Mouse (Mus musculus): Measurements from ENCODE around the gene Man1a.

The Man1a gene

GRCm38 (mm10) chr10:54076420-54076819, at the start of gene Man1a:
Gene Man1a, minus strand, starts transcription at chr10:54076609.
- peak; percentile 29 for DNase-seq

GRCm38 (mm10) chr10:54121816-54122215, 45.4 kb upstream of the Man1a start:
- DNase-seq, result no peak

- no peak for DNase-seq
Observed at GRCm38 (mm10) chr10:54120375-54120774, 44.0 kb upstream of the Man1a start.

DNA sequence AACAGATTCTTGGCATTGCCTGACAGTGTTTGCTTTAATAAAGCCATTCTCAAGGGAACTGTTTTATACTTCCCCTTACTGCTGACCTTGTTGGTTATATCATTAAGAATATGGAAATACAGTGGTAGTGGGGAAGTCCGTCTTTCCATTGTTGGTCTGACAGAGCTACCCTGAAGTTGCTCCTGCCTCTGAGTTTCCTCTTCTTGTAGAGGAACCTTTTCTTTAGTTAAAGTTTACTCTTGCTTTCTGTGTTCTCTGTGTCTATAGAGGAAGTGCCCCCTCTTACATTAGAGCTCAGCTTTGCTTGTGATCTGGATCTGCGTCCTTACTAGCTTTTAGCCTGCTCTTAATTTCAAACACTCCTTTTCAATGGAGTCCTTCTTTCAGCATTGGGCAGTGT, 42.9 kb upstream of the Man1a start:
- no peak for DNase-seq

DNA sequence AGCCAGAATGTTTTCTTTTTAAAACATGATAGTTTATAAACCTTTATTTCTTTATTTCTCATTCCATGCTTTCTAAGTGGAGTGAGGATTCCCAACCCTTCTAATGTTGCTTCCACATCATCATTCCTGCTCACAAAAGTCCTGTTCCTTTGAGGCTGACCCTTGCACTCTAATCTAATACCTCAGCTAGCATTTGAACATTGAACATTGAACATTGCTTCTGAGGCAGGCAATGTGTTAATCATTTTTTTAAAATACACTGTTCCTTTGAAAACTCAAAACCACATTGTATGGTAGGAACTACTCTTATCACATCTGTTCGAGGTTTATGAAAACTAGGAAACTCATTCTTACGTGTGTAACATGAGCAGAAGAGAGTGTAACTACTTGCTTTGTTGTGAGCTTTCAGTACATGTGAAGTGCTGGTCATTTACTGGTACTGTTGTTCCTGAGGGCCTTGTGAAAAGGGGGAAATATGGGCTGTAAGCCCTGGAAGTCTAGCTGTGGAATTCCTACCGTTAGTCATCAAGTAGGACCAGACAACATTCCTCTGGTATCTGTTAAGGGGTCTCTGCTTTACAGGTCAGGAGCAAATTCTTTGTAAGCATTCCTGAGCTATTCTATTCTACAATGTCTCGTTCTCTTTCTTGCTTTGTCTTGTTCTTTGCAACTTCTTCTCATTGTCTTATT, 42.0 kb upstream of the Man1a start:
- no peak for DNase-seq

DNA sequence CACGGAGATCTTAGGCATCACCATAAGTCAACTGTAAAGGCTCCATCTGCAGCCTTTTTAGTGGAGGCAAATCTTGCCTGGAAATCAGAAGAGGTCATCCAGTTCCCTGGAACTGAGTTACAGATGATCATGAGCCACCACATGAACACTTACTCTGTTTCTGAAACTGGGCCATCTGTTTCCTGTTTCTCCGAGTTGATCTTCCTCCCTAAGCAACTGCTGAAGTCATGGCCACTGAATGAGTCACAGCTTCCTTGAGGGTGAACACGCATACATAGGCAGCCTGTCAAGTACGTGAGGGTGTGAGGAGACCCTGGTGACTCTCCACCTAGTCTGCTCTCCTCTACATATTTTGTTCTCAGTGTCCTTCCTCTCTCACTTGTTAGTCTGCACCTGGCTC, 41.4 kb upstream of the Man1a start:
- peak; percentile 27 for DNase-seq

GRCm38 (mm10) chr10:54103671-54104070, 27.3 kb upstream of the Man1a start:
- DNase-seq, result no peak

DNA sequence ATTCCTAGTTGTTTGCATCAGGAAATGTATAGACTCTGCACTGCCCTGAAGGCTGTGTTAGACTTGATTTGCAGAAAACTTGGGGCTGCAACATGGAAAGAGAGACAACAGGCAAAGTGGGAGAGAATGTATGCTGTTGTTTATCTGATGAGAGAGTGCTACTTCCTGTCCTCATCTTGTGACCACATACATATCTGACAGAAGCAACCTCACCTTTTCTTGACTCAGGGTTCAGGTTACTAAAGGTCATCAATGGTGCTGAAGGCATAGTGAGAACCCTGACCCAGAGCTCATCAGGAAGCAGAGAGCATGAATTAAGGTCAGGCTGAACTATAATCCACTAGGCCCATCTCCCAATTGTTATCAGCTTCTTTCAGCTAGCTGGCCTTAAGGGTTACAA, 15.7 kb upstream of the Man1a start:
- DNase-seq, result no peak

GRCm38 (mm10) chr10:54089923-54090322, 13.5 kb upstream of the Man1a start:
- DNase-seq, result no peak

DNA sequence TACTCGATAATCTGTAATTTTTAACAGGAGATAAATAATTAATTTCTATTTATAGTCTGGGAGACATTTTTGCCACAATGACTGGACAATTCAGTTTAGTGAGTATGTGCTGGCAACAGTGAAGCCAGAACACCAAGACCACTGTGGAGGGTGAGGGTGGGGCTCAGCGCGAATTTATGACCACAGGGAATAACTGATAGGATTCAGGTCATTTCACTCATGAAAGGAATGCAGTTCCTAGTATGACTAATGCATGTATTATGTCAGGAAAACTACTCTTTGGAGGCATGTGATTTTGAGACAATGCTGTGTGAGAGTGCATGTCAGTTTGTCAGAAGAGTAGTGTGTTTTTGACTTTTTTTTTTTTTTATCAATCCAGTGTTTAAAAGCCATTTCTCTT, 10.9 kb upstream of the Man1a start:
- DNase-seq, result no peak

GRCm38 (mm10) chr10:54085073-54085472, 8.7 kb upstream of the Man1a start:
- no peak for DNase-seq

DNA sequence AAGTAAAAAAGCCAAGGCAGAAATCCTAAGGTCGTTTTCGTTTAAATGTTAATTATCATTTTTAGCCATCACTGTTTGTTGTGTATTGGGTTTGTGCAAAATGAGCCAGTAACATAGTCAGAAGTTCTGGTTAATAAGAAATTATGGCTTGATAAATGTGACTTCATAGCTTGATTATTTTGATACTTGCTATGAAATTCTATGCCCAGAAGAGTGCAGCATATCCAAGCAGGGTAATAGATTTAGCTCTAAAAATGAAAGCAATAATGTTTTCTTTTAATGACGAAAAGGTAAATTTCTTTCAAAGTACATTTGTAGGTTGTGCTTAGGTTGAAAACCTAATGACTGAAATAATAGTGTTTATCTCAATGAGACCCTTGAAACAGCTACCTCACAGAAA, 596 bp upstream of the Man1a start:
- no peak for DNase-seq

DNA sequence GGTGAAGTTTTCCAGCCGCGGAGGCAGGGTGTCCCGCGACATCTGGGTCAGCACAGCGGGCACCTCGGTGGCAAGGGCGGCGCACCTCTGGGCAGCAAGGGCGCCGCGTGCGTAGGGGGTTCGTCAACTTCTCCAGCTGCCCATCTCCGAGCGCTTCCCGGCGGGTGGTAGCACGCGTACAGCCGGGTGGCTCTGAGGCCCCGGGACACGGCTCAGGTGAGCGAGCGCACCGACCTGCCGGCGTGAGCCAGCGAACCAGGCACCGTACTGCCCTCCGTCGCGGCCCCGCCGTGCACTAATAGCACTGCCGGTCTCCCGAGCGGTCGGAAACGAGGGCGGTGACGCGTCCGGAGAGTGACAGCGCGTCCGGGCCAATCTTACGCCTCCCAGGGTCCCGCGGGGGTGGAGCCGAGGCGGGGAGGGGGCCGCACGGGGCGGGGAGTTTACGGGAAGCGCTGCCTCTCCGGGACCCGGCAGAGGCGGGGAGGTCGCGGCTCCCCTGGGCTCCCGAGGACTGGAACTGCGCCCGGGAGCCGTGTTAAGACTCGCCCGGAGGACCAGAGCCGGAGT, 883 bp downstream of the Man1a start:
- peak; percentile 94 for DNase-seq

GRCm38 (mm10) chr10:54074609-54075421, 1.6 kb downstream of the Man1a start:
- DNase-seq, result peak; percentile 71

DNA sequence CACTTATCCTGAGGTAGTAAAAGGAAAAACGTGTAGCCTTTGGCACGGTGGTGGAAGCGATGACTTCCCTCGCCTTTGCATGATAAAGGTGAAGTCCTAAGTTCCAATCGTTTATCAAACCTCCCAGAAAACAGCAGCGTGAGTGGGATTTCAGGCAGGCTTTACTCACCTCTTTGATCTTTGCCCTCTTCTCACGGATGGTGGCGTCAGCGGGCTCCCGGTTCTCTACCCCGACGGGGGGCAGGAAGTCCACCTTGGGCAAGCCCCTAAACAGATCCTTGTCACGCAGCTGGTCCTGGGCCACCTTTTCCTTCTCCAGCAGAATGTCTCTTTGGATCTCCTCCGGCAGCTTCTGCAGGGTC, 2.2 kb downstream of the Man1a start:
- DNase-seq, result no peak

DNA sequence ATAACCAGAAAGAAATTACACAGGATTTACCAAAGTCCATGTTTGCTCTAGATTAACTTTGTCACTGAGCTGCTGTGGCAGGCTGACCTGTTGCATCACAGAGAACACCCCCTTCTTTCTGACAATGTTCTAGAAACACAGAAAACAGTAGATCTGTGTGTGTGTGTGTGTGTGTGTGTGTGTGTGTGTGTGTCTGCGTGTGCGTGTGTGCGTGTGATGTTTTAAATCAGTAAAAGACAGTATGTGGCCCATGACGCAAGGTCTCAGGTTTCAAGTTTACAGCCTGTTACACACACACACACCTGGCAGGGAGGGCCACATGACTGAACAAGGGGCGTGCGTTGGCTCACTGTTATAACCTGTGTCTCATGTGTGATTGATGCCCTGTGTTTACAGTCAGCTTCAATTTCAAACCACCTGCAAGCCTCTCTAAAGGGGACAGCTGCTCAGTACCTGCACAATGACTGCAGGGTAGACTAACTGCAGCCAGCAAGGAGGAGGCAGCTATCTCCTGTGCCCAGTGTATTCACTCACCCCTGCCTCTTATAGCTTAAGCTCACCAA, 2.7 kb downstream of the Man1a start:
- no peak for DNase-seq

DNA sequence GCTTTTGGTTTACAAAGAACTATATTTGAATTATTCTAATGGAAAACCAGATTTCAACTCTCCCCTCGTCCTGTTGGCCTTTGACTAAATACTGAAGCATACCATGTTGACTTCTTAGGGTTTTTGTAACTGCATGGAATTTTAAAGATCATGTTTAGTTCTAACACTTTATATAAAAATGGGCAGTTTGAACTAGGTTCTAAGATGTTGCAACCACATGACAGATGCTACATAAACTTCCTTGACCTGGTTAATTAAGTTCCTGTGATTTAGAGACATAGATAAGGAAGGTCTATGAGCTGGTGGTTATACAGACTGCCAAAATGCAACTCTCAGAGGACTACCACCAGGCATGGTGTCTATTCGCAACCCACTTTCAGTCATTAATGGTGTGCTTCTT, 4.1 kb downstream of the Man1a start:
- DNase-seq, result no peak

- DNase-seq, result no peak
Observed at GRCm38 (mm10) chr10:54070496-54070895, 5.9 kb downstream of the Man1a start.

DNA sequence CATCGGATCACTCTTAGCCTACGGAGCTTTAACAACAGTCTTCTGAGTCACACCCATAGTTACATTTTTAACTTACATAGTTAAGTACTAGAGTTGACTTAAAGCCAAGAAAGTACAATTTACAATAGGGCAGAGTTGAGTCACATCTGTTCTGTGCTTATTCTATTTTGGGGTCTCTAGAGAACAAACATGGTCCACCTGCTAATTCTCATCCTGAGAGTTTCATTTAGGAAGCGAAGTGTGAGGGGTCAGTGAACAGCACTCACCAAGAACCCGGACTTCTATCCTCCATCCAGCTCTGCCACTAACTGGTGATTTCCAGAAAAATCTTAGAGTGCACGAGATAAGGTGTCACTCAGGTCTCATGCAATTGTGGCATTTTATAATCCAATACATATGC, 7.0 kb downstream of the Man1a start:
- DNase-seq, result no peak

- DNase-seq, result no peak
Observed at GRCm38 (mm10) chr10:54066683-54067082, 9.7 kb downstream of the Man1a start.

DNA sequence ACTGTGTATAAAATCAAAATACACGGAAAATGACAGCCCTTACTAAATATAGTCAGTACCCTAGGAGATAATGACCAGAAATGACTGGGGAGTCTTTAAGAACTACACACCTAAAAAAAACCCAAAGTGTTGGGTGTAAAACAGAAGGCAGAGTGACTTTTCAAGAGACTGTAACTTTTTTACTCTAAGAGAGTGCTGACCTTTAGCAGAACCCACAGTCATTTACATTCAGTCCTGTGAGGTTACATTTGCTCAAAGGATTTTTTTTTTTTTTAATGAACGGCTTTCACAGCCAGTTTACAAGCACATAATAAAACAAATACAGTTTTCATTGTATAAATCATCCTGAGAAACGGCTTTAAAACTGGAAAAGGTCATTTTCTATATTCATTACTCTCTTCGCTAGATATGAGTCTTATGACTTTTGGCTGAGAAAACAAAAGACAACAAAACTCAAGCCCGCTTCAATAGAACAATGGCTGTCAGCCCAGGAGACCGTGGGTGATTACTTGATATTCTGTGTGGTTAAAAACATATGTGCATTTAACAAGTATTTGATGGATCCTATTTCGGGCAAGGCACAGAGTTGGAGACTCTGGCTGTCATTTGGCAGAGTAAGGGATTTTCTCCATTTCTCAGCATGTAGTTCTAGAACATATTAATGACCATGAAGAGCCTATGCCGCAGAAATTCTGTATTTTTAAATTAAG, 12.7 kb downstream of the Man1a start:
- no peak for DNase-seq

DNA sequence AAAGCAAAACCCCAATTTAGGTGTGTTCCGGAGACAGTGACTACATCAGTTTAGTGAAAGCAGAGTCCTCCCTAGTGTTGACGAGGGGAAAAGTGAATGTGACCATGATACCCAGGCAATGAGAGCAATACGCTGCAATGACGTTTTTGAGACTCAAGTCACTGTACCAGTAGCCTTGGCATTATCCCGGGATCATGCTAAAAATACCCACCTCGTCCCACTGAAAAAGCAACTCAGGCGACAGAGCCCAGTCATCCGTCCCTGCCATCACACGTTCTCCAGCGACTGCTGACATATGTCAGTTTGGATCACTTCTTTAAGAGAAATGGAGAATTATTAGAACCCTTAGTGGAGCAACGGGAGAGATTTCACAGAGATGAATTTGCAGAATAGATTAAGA, 13.6 kb downstream of the Man1a start:
- DNase-seq, result no peak

DNA sequence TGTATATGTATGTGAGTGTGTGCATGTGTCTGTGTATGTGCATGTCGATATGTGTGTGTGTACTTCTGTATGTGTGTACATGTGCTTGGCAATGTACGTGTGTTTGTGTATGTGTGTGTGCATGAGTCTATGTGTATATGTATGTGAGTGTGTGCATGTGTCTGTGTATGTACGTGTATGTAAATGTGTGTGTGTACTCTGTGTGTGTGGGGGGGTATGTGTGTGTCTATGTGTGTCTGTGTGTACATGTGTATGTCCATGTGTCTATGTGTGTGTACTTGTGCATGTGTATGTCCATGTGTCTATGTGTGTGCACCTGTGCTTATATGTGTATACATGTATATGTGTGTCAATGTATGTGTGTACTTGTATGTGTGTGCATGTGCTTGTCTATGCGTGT, 15.2 kb downstream of the Man1a start:
- DNase-seq, result no peak
